Mouse (Mus musculus): ENCODE data around the gene Plekhg1. TPM values are rescaled to one million over a fixed set of nuclear protein-coding genes. Genes with fewer than 3 reads are reported as not detected.

Gene Plekhg1
- total and polyA plus RNA-seq, 3 experiments = 0.60 to 0.97 (median 0.68) TPM

- Histone ChIP-seq H3K9me3 (replicated peaks; ENCODE audit: low read length) (no peaks in the 10 kb centered on the region), H3K9ac (ENCODE audit: insufficient read depth, low read depth) (no peak overlapping the region), H3K79me2 (replicated peaks; ENCODE audit: control insufficient read depth, extremely low read depth, insufficient read depth, poor library complexity, severe bottlenecking) (no peaks in the 10 kb centered on the region), H3K4me3 (replicated peaks in 1 of 3; ENCODE audit: low read depth in 2 of 3, low read length in 2 of 3, poor library complexity in 1 of 3) (no peak overlapping the region), H3K4me2 (ENCODE audit: insufficient read depth, low read depth, poor library complexity, severe bottlenecking) (no peak overlapping the region), H3K27ac (ENCODE audit: insufficient read depth, low read depth) (no peak overlapping the region), H3K36me3 (replicated peaks in 1 of 2; ENCODE audit: control insufficient read depth in 1 of 2, insufficient read depth in 1 of 2, low read length in 1 of 2) (no peaks in the 10 kb centered on the region), H3K4me1 (ENCODE audit: control insufficient read depth in 1 of 2, insufficient read depth in 2 of 2) (no peaks in the 10 kb centered on the region), H3K27me3 (replicated peaks) (no peaks in the 10 kb centered on the region)
- no peak for DNase-seq (ENCODE audit: extremely low read depth)
- in situ Hi-C loops (cut with MboI; ENCODE audit: low pct_ligation_motif_present, low pct_unique_long_range_greater_than_20kb, low sequenced_read_pairs) (no loop called here), dilution Hi-C loops (cut with MboI; ENCODE audit: extremely low pct_ligation_motif_present, extremely low pct_unique_long_range_greater_than_20kb, low sequenced_read_pairs) (no loop called here)
- no peak for TF ChIP-seq MAX (IDR thresholded peaks at IDR 0.05; ENCODE audit: low read length)
- TF ChIP-seq SIN3A (IDR thresholded peaks at IDR 0.05; ENCODE audit: low read length) = no peak
- TF ChIP-seq ZNF384 (IDR thresholded peaks at IDR 0.05; ENCODE audit: low read depth, low read length) = no peak
- TF ChIP-seq ZKSCAN1 (IDR thresholded peaks at IDR 0.05; ENCODE audit: borderline replicate concordance, low read depth, low read length) = no peak
- TF ChIP-seq GABPA (IDR thresholded peaks at IDR 0.05; ENCODE audit: insufficient replicate concordance, low read depth, low read length) = no peak
- no peak for TF ChIP-seq JUND (conservative IDR thresholded peaks at IDR 0.05; ENCODE audit: low read depth, low read length)
- no peak for TF ChIP-seq E2F4 (IDR thresholded peaks at IDR 0.05; ENCODE audit: insufficient replicate concordance, low read depth, low read length)
- TF ChIP-seq CTCF (conservative IDR thresholded peaks at IDR 0.05 in 1 of 2, IDR thresholded peaks at IDR 0.05 in 1 of 2; ENCODE audit: low read depth in 2 of 2, low read length in 2 of 2) = no peak
- no peak for TF ChIP-seq MAFK (IDR thresholded peaks at IDR 0.05; ENCODE audit: insufficient replicate concordance, low read length)
- no peak for TF ChIP-seq IRF4 (IDR thresholded peaks at IDR 0.05; ENCODE audit: low read depth, low read length)
- no peak for TF ChIP-seq HCFC1 (IDR thresholded peaks at IDR 0.05; ENCODE audit: low read depth, low read length)
- TF ChIP-seq TBP (conservative IDR thresholded peaks at IDR 0.05; ENCODE audit: low read depth, low read length) = no peak
- TF ChIP-seq NELFE (IDR thresholded peaks at IDR 0.05; ENCODE audit: low read depth, low read length) = no peak
- TF ChIP-seq POLR2AphosphoS2 (IDR thresholded peaks at IDR 0.05; ENCODE audit: low read depth, low read length) = no peak
- TF ChIP-seq TCF12 (IDR thresholded peaks at IDR 0.05; ENCODE audit: low read depth, low read length) = no peak
- TF ChIP-seq RCOR1 (conservative IDR thresholded peaks at IDR 0.05; ENCODE audit: low read depth, low read length) = no peak
- no peak for TF ChIP-seq PAX5 (IDR thresholded peaks at IDR 0.05; ENCODE audit: low read length)
Measured at GRCm38 (mm10) chr10:3920368-3921152, 180.4 kb downstream of the Plekhg1 start.

DNA sequence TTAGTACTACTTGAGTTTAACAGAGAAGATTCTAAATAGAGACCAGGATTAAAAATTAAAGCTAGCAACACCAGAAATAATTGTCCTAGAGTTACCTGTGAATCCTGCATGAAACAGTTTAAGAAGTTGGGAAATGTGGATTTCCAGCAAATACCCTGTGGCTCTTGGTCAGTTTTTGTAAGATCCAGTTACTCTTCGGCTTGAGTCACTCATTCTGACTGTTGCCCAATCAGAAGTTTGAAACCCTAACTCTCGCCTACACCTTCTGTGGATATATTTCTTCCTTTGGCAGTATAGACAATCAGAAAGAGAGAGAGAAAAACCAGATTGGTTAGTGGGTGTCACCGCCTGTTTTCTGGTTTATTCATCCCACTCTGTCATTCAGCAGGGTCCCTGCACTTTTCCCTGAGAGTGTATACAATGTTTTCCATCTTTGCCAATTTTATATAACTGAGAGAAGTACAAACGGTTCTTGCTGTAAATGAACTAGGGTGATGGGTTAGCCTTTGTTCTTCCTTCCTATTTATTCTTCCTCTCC is 187.9 kb downstream of the Plekhg1 start:
- no peak overlapping the region for H3K27ac ChIP-seq (ENCODE audit: insufficient read depth, low read depth)
- H3K27me3 ChIP-seq (replicated peaks) = no peaks in the 10 kb centered on the region
- TF ChIP-seq MAX (IDR thresholded peaks at IDR 0.05; ENCODE audit: low read length) = no peak
- TF ChIP-seq KAT2A (IDR thresholded peaks at IDR 0.05; ENCODE audit: insufficient replicate concordance, low read length) = no peak
- no peaks in the 10 kb centered on the region for H3K79me2 ChIP-seq (replicated peaks; ENCODE audit: control insufficient read depth, extremely low read depth, insufficient read depth, poor library complexity, severe bottlenecking)
- in situ Hi-C loops (cut with MboI; ENCODE audit: low pct_ligation_motif_present, low pct_unique_long_range_greater_than_20kb, low sequenced_read_pairs) = loop anchor here (25.0 kb wide), 1 partner anchor 591 kb away; no protein-coding TSS in a partner anchor
- no peaks in the 10 kb centered on the region for H3K36me3 ChIP-seq (replicated peaks in 1 of 2; ENCODE audit: control insufficient read depth in 1 of 2, insufficient read depth in 1 of 2, low read length in 1 of 2)
- no peak for DNase-seq (ENCODE audit: extremely low read depth)
- H3K4me2 ChIP-seq (ENCODE audit: insufficient read depth, low read depth, poor library complexity, severe bottlenecking) = no peak overlapping the region
- no peak overlapping the region for H3K9ac ChIP-seq (ENCODE audit: insufficient read depth, low read depth)
- dilution Hi-C loops (cut with MboI; ENCODE audit: extremely low pct_ligation_motif_present, extremely low pct_unique_long_range_greater_than_20kb, low sequenced_read_pairs) = no loop called here
- peaks cover 0 to 2% of the 10 kb centered on the region in 2 experiments; a peak in 1 of 4 replicates for H3K4me1 ChIP-seq (ENCODE audit: control insufficient read depth in 1 of 2, insufficient read depth in 2 of 2)
- no peak overlapping the region for H3K4me3 ChIP-seq (replicated peaks in 1 of 3; ENCODE audit: low read depth in 2 of 3, low read length in 2 of 3, poor library complexity in 1 of 3)
- H3K9me3 ChIP-seq (replicated peaks; ENCODE audit: low read length) = no peaks in the 10 kb centered on the region
